Mouse (Mus musculus) neural tube, embryonic 11.5 days (tissue): ENCODE results near the gene Fancg. TPM values are rescaled to one million over a fixed set of nuclear protein-coding genes. Genes with fewer than 3 reads are reported as not detected.
A peak's percentile ranks its signal among the peaks of the same experiment; 100 is the strongest.
"Not testable (repeated sequence)": the region's sequence is repeated elsewhere in the genome, so short reads cannot be mapped to it uniquely, and the experiment has no call there.

Experiments
- ATAC-seq: fragments of 200-750 bp; cut with Nextera tagmentation; 2 replicates; pipeline ENCODE4 v1.8.0; 2017; ENCODE audit warnings: moderate number of reproducible peaks, mild to moderate bottlenecking, moderate TSS enrichment, moderate library complexity; ENCODE audit not compliant: insufficient read depth, low FRiP score, low TSS enrichment
- DNase-seq: peaks from one replicate; pipeline ENCODE4 v3.0.0-alpha.2; 2015; ENCODE audit warnings: low spot score
- H3K27ac ChIP-seq: fragments of 300-500 bp; sonication (generic); 2 replicates; pipeline ENCODE4 v1.5.1; 2014; ENCODE audit warnings: low read depth, mild to moderate bottlenecking, low read length
- H3K27me3 ChIP-seq: fragments of 300-500 bp; sonication (generic); 2 replicates; pipeline ENCODE4 v1.6.1; 2014; ENCODE audit warnings: mild to moderate bottlenecking, low read length, mixed read lengths; ENCODE audit not compliant: control insufficient read depth, insufficient read depth
- H3K36me3 ChIP-seq: fragments of 300-500 bp; sonication (generic); 2 replicates; pipeline ENCODE4 v1.6.1; 2014; ENCODE audit warnings: mild to moderate bottlenecking, low read length, moderate library complexity, mixed read lengths; ENCODE audit not compliant: control insufficient read depth, insufficient read depth
- H3K4me1 ChIP-seq: fragments of 300-500 bp; sonication (generic); 2 replicates; pipeline ENCODE4 v1.6.1; 2014; ENCODE audit warnings: low read length, mixed read lengths; ENCODE audit not compliant: control insufficient read depth, insufficient read depth
- H3K4me2 ChIP-seq: fragments of 300-500 bp; sonication (generic); 2 replicates; pipeline ENCODE4 v1.6.1; 2014; ENCODE audit warnings: low read depth, mild to moderate bottlenecking, moderate library complexity
- H3K4me3 ChIP-seq: fragments of 300-500 bp; sonication (generic); 2 replicates; pipeline ENCODE4 v1.5.1; 2014; ENCODE audit warnings: low read depth, low read length
- H3K9ac ChIP-seq: fragments of 300-500 bp; sonication (generic); 2 replicates; pipeline ENCODE4 v1.6.1; 2014; ENCODE audit warnings: mild to moderate bottlenecking, low read length
- H3K9me3 ChIP-seq: fragments of 300-500 bp; sonication (generic); 2 replicates; pipeline ENCODE4 v1.6.1; 2016; ENCODE audit warnings: low read length; ENCODE audit not compliant: control insufficient read depth
- WGBS: fragments of 180-500 bp; shearing (Covaris S2); extraction: QIAGEN DNeasy Blood & Tissue Kit; methylation state at CpG from one replicate; pipeline ENCODE4 v1.1.7; 2014; 5-methylcytosine and 5-hydroxymethylcytosine counted together
- polyA plus RNA-seq: library from polyadenylated mRNA; unstranded; fragments of >200 nt; fragmentation: Nextera tagmentation; extraction: Ambion mirVana; gene quantifications from 2 replicates; pipeline ENCODE4 v1.2.1, GENCODE M21; 2014

The Fancg gene
- polyA plus RNA-seq, 1 experiment from 2014 or later: 19.3 TPM

GRCm38 (mm10) chr4:43019176-43019575 is 8.9 kb upstream of the Fancg start:
- WGBS: 94% methylated on average over 10 of the region's 10 CpGs

GRCm38 (mm10) chr4:43018156-43018555 is 7.8 kb upstream of the Fancg start:
- no peak overlapping the region for H3K27ac ChIP-seq
- no peak overlapping the region for H3K4me2 ChIP-seq
- peaks cover 7% of the 10 kb centered on the region for H3K36me3 ChIP-seq
- H3K27me3 ChIP-seq: no peaks in the 10 kb centered on the region
- H3K4me1 ChIP-seq: no peaks in the 10 kb centered on the region
- DNase-seq: no peak
- no peak overlapping the region for H3K4me3 ChIP-seq
- H3K9ac ChIP-seq: no peak overlapping the region
- H3K9me3 ChIP-seq: no peaks in the 10 kb centered on the region
- no peak for ATAC-seq
- WGBS: 90% methylated on average over 4 of the region's 4 CpGs

More at GRCm38 (mm10) chr4:43019176-43019575, 8.9 kb upstream of the Fancg start:
- Histone ChIP-seq H3K27ac (no peak overlapping the region), H3K9ac (no peak overlapping the region), H3K4me1 (no peaks in the 10 kb centered on the region), H3K27me3 (no peaks in the 10 kb centered on the region), H3K4me3 (no peak overlapping the region), H3K4me2 (no peak overlapping the region), H3K9me3 (no peaks in the 10 kb centered on the region), H3K36me3 (peaks cover 9% of the 10 kb centered on the region)
- ATAC-seq: no peak
- no peak for DNase-seq

DNA sequence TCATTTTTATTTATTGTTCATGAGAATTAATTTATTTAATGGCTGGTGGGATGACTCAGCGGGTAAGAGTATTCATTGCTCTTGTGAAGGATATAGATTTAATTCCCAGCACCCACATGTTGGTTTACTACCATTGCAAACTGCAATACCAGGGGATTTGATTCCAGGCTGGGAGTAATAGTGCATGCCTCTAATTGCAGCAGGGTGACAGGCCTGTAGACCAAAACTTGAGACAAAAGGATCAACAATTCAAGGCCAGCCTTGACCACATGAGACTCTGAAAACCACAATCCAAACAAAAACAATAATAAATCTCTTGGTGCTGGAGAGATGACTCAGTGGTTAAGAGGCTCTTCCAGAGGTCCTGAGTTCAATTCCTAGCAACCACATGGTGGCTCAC is 1.8 kb upstream of the Fancg start:
- 95% methylated on average over 1 of the region's 1 CpGs for WGBS
- ATAC-seq (no peak), DNase-seq (no peak)
- Histone ChIP-seq H3K27me3 (no peaks in the 10 kb centered on the region), H3K27ac (no peak overlapping the region), H3K4me3 (no peak overlapping the region), H3K36me3 (no peaks in the 10 kb centered on the region), H3K9ac (no peak overlapping the region), H3K4me1 (peaks cover 3% of the 10 kb centered on the region; the same call in 1 of the 2 replicates), H3K4me2 (no peak overlapping the region), H3K9me3 (no peaks in the 10 kb centered on the region)

DNA sequence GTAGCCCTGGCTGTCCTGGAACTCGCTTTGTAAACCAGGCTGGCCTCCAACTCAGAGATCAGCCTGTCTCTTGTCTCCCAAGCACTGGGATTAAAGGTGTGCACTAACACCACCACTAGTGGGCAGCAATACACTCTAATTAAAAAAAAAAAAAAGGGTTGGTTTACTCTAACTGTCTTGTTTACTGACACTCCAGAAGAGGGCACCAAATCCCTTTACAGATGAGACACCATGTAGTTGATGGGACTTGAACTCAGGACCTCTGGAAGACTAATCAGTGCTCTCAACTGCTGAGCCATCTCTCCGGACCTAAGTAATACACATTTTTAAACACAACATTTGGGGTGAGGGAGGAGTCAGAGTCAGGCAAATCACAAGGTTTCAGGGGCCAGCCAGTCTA is 4.5 kb downstream of the Fancg start:
- DNase-seq (no peak), ATAC-seq (no peak)
- 72% methylated on average over 2 of the region's 2 CpGs for WGBS
- no peak overlapping the region for H3K4me3 ChIP-seq
- H3K36me3 ChIP-seq: no peaks in the 10 kb centered on the region
- H3K4me1 ChIP-seq: peaks cover 3% of the 10 kb centered on the region; the same call in 1 of the 2 replicates
- H3K27ac ChIP-seq: no peak overlapping the region
- H3K9me3 ChIP-seq: no peaks in the 10 kb centered on the region
- no peak overlapping the region for H3K4me2 ChIP-seq
- no peak overlapping the region for H3K9ac ChIP-seq
- H3K27me3 ChIP-seq: no peaks in the 10 kb centered on the region

DNA sequence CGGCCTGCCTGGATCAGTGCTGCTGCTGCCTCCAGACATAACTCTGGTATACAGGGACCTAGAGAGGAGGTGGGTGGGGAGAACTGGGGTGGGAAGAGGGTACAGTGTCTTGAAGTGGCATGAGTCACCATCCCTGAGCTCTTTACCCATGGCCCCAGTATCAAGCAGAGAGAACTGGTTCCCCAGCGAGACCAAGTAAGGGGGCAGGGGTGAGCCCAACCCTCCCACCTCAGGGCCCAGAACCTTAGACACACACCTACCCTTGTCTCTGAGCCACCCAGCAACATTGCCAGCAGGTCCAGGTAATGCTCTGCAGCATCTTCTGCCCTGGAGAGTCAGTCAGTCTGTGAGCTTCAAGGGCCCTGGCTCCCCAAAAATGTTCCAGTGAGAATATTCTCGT is 5.4 kb downstream of the Fancg start:
- Histone ChIP-seq H3K27me3 (no peaks in the 10 kb centered on the region), H3K27ac (no peak overlapping the region), H3K4me3 (no peak overlapping the region), H3K4me1 (peaks cover 3% of the 10 kb centered on the region; the same call in 1 of the 2 replicates), H3K9me3 (no peaks in the 10 kb centered on the region), H3K36me3 (no peaks in the 10 kb centered on the region), H3K9ac (no peak overlapping the region), H3K4me2 (no peak overlapping the region)
- DNase-seq (no peak), ATAC-seq (no peak)
- 93% methylated on average over 3 of the region's 3 CpGs for WGBS

DNA sequence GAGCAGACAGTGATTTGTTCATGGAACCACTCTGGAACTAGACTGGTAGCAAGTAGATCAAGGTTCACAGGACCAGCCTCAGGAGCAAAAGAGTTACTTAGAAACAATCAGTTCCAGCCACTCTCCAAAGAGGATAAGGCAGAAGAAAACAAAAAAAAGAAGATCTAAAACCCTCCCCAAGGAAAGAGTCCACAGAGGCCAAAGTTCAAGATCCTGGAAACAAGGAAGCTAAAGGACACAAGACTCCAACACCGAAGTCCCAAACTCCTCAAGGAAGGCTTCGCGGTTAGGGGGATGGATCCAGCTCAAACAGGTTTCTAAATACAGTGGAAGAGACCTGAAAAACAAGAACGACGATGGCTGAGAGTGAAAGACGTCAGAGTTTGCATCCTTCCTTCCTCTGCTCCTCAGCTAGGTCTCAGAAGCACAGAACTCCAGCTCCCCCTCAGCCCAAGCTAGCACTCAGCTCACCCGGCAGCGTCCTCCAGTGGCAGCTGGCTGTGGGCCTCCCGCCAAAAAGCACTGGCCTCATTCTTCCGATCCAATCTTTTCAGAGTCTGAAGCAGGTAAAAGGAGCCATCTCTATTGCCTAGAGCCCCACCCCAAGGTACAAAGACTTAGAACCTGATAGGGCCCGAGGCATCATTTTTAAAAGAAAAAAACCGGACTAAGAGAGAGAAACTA is 7.4 kb downstream of the Fancg start:
- no peak overlapping the region for H3K9ac ChIP-seq
- H3K4me3 ChIP-seq: no peak overlapping the region
- no peak for ATAC-seq
- no peak overlapping the region for H3K4me2 ChIP-seq
- H3K9me3 ChIP-seq: no peaks in the 10 kb centered on the region
- H3K27me3 ChIP-seq: no peaks in the 10 kb centered on the region
- no peaks in the 10 kb centered on the region for H3K36me3 ChIP-seq
- peaks cover 6% of the 10 kb centered on the region; the same call in 1 of the 2 replicates for H3K4me1 ChIP-seq
- no peak overlapping the region for H3K27ac ChIP-seq
- DNase-seq: no peak
- 83% methylated on average over 12 of the region's 12 CpGs for WGBS

GRCm38 (mm10) chr4:43001272-43001671 is 9.0 kb downstream of the Fancg start:
- Histone ChIP-seq H3K4me3 (no peak overlapping the region), H3K4me2 (no peak overlapping the region), H3K4me1 (peaks cover 6% of the 10 kb centered on the region; the same call in 1 of the 2 replicates), H3K36me3 (no peaks in the 10 kb centered on the region), H3K27ac (no peak overlapping the region), H3K9me3 (no peaks in the 10 kb centered on the region), H3K9ac (no peak overlapping the region), H3K27me3 (no peaks in the 10 kb centered on the region)
- ATAC-seq (no peak), DNase-seq (no peak)
- WGBS: 89% methylated on average over 2 of the region's 2 CpGs

GRCm38 (mm10) chr4:43000141-43000986 is 9.9 kb downstream of the Fancg start, which contains the start of gene Vcp:
Gene Vcp (minus strand): TSS chr4:43000507.
- H3K4me3 ChIP-seq: peak within 1 kb of the TSS; percentile 96
- H3K4me1 ChIP-seq, H3K9me3 ChIP-seq, H3K27me3 ChIP-seq, H3K36me3 ChIP-seq: not testable (repeated sequence)
- H3K4me2 ChIP-seq: peak within 1 kb of the TSS; percentile 67
- ATAC-seq: peak; percentile 99
- 1% methylated on average over 46 of the region's 56 CpGs for WGBS
- H3K9ac ChIP-seq: peak within 1 kb of the TSS; percentile 97
- H3K27ac ChIP-seq: peak within 1 kb of the TSS; percentile 98
- DNase-seq: peak; percentile 98
